Mouse (Mus musculus): ENCODE data around the gene Gab1.
A peak's percentile ranks its signal among the peaks of the same experiment; 100 is the strongest.

Gene Gab1

DNA sequence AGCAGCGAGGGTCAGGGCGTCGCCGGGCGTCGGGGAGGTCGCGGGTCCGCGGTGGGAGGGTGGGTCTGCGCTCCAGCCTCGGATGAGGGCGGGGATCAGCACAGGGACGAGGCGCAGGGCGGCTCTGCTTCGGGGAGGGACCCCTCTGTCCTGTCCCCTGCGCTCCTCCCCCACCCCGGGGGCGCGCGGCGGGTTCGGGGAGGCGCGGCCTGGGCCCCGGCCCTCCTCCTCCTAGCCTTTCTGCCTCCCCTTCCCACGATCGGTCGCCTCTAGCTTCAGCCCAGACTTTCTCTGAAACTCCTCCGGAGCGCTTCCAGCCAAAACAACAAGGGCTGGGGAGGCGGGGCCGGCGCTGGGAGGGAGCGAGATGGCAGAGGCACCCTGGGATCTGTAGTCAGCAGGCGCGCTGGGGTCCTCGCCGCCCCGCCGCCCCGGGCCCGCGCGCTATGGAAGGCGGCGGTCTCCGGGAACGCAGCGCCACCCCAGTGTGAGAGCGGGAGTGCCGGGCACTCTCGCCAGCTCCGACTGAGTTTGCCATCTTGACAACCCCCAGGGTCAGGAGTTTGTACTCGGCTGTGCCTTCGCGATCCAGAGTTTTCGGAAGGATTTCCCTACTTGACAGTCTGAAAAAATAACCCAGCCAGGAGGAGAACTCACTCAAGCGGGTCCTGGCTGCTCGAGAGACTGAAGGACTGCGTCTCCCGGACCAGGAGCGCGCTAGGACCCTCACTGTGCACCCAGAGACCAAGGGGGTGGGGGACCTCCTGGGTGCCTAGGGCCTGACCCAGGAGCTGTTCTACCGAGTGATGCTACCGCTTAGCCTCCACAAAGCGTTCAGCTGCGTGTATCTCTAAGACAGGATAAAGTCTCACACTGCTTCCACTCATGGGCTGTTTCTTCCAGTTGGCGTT, at the start of gene Gab1:
Gene Gab1 (minus strand): TSS at position 324 of the 911 bp plus-strand sequence.
- peak; percentile 79 to 90 for DNase-seq (ENCODE audit: low spot score in 2 of 2)

DNA sequence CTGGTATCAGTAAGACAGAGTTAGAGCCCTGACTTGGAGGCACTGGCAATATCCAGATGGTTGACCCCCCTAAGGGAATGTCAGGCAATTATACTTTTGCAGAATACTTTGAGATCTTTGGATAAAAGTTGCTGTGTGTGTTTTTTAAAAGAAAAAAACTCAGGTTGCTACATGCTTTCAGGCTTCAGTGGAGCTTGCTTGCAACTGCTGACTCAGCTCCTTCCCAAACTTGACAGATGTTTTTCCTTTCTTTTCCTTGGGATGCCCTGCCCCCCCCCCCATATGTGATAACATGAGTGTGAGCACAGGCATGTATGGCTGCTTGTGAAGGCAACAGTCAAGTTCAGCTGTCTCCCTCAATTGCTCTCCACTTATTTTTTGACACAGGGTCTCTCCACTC, 48.5 kb upstream of the Gab1 start:
- no peak for DNase-seq (ENCODE audit: low spot score in 2 of 2)

DNA sequence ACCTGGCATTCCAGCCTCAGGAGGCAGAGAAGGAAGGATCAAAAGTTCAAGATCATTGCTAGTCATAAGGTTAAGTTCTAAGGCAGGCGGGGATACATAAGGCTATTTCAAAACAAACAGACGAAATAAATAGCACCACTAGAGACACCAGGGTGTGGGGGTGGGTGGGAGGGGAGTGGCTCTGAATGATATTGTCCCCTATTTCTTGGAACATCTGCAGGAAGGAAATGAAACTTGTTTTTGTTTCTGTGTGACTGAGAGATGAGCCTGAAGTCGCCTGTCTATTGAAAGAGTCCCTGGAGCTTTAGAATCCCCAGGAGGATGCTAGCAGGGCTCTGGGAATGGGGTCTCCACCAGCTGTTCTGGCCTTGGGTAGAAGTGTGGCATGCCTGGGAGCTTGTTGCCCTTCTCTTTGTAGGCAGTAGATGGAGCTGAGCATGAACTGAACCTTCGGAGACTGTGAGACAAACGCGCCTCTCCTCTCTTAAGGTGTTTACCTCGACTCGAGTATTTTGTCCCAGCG, 43.5 kb upstream of the Gab1 start:
- no peak for DNase-seq (ENCODE audit: low spot score in 2 of 2)

DNA sequence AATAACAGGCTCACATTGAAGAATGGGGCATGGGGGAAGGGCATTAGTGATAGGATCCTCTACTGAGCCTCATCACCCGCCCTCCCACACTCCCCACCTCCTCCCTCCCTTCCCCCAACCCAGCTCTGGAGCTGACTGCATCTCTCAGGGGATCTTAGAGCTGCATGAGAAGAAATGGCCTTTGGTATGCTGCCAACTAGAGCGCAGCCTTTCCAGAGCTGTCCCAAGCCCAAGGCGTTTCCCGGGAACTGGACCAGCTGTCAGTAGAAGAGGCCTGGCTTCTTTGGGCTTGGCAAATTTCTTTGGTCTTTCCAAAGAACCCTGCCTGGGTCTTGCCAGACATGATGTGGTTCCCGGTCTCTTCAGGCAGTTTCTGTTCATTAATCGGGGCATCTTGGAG, 42.3 kb upstream of the Gab1 start:
- DNase-seq (ENCODE audit: low spot score in 2 of 2), result peak in 1 of 2 experiments; percentile 72

DNA sequence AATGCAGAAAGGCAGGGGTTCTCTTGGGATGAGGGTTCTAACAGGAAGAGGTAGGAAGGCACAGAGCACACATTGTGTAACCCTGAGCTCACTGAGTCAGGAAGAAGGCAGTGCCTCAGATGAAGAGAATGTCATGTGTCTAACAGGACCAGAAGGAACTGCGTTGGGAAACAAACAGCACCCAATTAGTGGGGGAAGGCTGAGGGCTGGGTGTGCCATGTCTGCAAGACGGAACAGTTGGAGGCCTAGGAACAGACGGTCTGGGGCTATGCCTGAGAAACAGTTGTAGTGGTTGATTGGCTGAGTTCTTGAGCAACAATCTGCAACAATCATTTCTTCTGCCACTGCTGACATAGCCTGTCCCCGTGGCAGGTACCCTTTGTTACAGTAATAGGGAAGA, 38.8 kb upstream of the Gab1 start:
- no peak for DNase-seq (ENCODE audit: low spot score in 2 of 2)

DNA sequence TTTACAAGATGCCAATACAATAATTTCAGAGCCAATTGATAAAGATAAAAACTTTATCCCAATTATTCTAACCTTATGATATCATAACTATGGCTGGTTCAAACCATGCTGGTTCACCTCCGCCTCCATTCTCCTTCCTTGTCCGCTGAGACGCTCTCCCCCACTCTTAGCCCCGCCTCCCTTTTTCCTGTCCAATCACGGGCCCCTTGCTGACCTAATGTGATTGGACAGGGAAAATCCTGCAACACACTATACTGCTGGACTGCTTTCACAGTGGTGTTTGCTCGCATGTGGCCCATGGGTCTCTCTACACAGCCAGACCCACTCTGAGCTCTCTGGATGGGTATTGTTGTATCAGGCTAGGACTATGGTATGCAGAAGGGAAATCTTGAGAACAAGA, 38.2 kb upstream of the Gab1 start:
- DNase-seq (ENCODE audit: low spot score in 2 of 2), result no peak

DNA sequence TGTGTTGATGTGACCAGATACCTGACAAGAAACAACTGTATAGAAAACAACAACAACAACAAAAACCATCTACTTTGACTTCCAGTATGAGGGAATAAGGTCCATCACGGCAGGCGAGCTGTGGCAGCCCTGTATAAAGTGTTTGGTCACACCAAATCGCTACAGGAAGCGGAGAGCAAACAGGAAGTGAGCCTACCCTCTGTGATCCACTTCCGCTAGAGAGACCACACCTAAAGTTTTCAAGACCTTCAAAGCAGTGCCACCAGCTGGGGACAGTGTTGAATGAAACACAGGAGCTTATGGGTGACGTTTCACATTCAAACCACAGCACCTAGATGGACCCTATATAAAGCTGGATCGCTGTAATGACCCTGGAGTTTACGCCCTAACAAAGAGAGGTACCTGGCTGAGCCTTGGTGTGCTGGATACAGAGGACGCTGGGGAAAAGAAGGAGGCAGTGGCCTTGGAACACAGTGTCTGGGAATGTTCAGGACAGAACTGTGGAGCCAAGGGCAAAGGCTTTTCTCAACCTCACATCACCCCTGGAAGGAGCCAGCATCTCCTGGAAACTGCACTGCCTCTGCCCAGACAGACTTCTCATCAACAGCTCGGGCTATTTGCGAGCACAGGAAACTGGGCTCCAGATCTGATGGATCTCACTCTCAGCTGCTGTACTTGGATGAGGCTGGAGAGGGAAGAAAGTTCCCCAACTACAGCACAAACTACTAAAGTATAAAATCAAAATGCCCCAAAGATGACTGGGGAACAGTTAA, 36.3 kb upstream of the Gab1 start:
- DNase-seq (ENCODE audit: low spot score in 2 of 2), result no peak

DNA sequence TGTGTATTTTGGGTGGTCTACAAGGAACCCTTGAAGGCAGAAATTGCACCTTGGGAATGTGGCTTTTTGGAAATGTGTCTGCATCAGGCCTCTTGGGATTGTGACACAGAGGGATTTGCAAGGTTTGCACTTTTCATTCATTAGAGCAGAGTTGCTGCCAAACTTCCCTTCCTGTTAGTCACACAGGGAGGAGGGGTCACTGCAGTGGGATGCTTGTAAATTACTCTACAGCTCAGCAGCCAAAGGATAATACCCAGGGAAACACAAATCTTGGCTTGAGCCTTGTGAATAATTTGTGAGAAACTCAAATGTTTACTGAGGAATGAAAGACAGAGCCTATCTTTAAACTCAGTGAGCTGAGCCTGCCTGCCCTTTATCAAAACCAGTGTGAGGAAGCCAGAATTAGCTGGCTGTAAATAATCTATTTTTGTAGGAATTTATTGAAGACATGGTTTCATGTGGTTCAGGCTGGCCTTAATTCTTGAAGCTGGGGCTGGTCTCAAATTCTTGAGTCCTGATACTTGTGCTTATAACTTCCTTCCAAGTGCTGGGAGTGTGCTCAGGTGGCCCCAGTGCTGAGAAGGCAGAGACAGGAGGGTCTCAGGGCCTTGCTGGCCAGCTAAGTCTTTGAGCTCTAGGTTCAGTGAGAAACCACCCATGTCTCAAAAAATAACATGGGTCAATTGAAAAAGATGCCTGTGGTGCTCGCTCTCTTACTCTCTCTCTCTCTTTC, 32.9 kb upstream of the Gab1 start:
- DNase-seq (ENCODE audit: low spot score in 2 of 2), result no peak

DNA sequence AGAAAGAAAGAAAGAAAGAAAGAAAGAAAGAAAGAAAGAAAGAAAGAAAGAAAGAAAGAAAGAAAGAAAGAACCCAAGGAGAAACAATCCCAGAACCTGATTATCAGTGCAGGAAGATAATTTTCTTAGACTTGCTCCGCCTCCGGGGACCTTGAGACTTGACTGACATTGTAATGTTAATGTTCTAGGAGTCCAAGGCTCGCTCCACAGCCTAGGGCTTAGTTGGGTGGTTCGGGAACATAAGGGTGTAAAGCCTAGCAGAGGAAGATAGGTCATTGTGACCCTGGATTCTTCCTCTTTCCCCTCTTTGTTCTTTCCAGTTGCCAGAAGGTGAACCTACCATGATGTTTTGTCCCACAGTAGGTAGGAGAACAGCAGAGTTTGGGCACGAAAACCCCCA, 31.1 kb upstream of the Gab1 start:
- no peak for DNase-seq (ENCODE audit: low spot score in 2 of 2)

DNA sequence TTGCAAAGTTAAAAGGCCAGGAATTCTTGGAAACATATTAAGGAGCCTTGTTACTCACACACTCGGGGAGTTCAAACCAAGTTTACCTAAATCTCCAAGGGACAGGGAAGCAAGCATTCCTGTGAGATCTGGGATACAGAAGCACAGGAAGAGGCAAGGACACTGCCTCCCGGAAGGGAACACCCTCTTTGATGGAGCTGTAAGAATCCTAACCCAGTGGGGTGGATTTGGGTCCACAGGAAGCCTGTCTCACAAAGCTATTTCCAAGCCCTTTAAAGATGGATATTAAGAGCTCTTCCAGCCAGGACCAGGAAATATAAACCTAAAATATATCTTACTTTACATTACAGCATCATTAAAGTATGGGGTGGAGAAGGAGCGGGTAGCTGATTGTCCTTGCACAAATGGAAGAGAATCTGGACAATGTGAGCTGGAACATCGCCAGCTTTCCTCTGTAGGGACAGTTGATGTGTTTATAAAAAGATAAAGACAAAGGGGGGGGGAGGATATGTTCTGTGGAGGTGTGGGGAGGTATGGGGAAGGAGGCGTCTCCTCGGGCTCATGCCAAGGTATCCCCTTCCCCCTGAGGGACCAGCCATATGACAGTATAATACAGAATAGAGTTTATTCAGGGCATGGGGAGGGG, 28.1 kb upstream of the Gab1 start:
- DNase-seq (ENCODE audit: low spot score in 2 of 2), result no peak

DNA sequence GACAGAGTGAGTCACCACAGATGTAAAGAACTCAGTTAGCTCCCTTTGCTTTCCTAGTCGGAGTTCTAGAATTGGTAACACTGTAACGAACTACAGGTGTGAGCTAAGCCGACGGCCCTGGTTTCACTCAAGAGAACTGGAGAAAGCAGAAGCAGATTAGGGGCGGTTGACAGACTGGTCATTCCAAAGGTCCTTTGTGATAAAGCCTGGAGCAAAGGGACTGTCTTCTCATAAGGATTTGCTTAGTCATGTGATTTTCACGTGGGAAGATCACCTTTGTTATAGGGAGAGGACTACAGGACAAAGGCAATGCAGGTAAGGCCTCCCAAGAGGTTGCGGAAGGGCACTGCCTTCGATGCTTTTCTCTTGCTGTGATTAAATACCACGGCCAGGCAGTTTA, 22.0 kb upstream of the Gab1 start:
- no peak for DNase-seq (ENCODE audit: low spot score in 2 of 2)

DNA sequence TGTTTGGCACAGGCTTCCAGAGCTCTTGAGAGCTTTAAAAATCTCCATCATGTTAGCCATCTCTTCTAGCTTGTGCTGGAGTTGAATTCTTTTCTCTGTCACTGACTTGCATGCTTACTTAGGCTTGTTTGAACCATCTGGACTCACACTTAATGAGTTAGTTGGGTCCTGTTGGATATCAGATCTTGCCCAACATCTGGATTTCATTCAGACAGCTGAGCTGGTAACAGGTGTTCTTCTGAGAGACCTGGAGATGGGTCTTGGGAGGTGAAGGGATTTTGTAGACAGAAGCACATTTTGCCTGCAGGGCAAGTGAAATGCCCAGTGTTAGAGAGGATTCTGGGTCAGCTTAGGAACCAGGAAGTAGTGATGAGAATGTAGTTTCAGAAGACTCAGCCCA, 19.0 kb upstream of the Gab1 start:
- DNase-seq (ENCODE audit: low spot score in 2 of 2), result no peak

DNA sequence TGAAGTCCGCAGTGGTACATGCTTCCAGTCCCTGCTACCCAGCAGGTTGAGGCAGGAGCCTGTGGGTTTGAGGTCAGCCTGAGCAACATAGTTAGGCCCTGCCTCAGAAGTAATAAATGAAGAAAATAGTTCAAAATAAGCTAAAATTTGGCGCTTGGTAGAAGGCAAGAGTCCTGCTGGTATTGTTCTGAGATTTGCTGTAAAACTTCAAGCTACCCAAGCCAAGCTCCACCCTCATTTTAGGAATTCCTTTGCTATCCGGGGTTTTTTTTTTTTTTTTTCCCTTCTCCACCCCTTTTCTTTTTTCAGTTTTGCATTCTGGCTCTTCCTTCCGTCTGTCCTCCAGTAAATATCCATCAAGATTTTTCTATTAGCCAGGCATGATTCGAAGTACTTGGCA, 15.7 kb upstream of the Gab1 start:
- DNase-seq (ENCODE audit: low spot score in 2 of 2), result no peak

DNA sequence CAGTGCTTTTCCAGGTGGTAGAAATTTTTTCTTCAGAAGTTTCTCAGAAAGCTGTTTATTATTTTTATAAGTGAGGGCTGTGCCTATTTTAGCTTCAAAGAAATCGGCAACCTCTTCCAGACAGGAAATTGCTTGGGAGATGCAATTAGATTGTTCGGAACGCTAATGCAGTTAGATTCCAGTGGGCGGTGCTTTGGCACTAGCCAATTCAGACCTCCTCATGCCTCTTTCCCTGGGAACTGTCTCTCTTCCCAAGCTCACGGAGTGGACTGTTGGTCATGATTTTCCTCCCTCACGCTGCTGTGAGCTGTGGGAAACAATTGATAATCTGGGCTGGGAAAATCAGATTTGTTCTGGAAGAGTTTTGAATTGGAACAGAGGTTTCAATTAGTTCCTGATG, 15.1 kb upstream of the Gab1 start:
- DNase-seq (ENCODE audit: low spot score in 2 of 2), result no peak

DNA sequence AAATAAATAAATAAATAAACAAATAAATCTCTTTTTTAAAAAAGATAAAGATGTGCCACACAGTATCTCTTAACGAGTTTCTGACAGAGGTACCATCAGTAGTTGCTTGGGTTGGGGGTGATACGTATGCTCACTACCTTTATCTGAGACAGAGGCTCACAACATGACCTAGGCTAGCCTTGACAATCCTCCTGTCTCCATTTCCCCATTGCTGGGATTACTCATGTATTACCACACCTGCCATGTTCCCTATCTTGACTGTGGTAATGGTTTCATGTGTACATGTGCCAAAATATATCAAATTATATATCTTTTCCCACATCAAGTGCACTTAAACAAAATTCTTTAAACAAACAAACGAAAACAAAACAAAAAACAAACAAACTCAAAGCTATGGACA, 14.2 kb upstream of the Gab1 start:
- DNase-seq (ENCODE audit: low spot score in 2 of 2), result no peak

DNA sequence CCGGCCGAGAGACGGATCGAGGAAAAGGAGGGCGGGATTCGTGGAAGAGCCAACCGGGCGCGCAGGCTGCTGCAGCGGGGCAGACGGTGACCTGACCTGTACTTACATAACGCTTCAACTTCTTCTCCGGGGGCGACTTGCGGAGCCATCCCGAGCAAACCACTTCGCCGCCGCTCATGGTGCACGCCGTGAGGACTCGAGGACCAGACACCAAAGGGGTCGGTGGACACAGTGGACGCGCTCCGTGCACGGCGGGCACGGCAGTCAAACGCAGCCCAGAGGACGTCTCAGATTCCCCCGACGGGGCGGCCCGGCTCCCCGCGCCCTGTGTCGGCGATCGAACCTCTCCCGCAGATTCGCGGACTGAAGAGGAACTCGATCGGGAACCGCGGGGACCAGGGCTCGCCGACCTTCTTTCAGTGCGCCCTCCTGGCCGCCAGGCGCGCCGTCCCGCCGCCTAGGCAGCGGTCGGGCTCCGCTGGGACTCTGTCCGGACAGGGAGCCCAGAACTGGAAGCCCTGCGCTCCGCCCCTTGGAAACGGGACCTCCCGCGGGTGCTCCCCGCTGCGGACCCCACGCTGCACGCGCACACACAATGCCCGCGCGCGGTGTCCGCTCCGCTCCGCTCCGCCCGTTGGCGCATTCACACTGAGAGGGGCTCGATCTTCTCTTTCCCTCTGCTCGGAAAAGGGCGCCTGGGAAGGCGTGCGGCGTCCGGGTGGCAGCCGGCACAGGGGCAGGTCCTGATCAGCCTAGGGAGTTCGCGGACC, 708 bp downstream of the Gab1 start:
- DNase-seq (ENCODE audit: low spot score in 2 of 2), result peak; percentile 46 to 61

DNA sequence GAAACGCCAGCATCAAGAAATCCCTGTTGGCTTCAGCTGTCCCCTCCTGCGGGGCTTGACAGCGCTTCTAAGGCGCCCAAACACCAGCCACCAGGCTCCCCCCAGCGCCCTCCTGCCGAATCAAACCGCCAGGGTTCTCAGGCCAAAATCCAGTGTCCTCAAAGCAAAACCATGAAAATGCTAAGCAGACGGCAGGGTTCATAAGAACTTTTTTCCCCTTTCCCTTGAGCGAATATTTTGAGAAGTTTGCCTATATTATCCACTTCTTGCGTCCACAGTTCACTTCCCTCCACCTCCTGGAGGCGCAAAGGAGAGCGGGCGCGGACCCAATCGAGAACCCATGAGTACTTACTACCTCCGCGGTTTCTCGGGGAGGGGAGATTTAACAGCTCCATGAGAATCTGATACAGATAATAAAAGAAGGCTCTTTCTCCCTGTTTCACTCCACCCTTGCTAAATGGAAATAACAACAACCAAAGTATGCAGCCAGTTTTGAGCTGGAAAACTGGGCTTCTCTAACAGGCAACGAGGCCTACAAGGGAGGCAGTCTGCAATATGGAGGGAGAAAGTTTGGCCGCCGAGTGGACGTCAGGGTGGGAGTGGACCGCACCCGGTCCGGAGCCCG, 1.4 kb downstream of the Gab1 start:
- peak in 1 of 2 experiments; percentile 29 for DNase-seq (ENCODE audit: low spot score in 2 of 2)

DNA sequence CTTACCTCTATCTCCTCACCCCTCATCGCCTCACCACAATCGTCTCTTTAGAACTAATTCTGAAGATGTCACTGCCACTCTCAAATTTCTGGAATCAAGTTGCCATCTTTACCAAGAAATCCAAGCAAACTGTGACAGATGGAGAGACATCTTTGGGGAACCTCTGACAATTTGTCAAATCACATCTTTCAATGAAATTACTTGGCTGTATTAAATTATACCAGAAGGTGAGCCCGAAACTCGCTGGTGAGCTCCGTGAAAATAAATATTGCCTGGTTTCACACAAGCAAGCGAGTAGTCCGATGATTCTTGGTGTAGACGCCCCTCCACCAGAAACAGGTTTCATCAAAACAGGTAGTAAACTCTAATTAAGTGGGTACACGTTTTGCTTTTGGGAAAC, 2.2 kb downstream of the Gab1 start:
- no peak for DNase-seq (ENCODE audit: low spot score in 2 of 2)

DNA sequence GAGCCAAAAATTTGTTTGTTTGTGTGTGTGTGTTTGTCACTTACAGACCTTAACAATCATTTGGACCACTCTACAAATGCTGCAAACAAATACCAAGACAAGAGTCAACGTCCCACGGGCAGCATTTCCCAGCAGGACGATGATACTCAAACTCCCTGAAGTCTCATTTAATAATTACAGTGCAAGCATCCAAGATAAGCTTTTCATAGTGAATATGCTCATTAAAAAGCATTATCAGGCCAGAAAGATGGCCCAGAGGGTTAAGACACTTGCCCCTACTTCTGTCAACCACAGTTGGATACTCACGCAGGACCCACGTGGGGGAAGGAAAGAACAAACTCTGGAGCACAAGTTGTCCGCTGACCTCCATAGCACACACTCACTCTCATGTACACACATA, 4.8 kb downstream of the Gab1 start:
- no peak for DNase-seq (ENCODE audit: low spot score in 2 of 2)

DNA sequence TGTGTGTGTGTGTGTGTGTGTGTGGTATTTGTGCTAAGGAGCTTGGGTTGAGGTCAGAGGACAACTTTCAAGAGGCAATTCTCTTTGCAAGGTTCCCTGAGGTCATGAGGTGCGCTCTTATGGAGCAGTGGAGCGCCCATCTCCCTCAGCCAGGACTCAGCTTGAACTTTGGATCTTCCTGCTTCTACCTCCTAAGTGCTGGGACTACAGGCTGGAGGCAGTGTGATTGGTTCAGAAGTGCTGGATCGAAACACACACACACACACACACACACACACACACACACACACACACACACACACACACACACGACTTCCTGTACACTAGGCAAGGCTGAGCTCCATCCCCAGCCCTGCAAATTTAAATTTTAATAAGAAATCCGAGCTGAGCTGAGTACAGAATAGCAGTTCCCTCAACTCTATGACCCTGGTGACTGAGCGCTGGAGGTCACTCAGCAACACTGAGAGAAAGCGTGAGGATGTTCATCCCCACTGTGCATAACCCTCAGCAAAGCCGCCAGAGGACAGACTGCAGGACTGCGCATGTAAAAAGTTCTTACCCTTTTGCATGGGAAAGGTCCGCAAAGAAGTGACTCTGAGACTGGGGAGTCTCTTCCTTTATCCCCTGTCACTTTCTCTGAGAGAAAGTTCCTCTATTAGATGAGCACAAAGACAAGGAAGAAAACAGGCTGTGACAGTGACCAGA, 6.4 kb downstream of the Gab1 start:
- DNase-seq (ENCODE audit: low spot score in 2 of 2), result no peak
